Mouse (Mus musculus): ENCODE data around the gene Itln1. TPM values are rescaled to one million over a fixed set of nuclear protein-coding genes. Genes with fewer than 3 reads are reported as not detected.

Gene Itln1
- polyA plus RNA-seq, 1 experiment: 2,950 TPM

DNA sequence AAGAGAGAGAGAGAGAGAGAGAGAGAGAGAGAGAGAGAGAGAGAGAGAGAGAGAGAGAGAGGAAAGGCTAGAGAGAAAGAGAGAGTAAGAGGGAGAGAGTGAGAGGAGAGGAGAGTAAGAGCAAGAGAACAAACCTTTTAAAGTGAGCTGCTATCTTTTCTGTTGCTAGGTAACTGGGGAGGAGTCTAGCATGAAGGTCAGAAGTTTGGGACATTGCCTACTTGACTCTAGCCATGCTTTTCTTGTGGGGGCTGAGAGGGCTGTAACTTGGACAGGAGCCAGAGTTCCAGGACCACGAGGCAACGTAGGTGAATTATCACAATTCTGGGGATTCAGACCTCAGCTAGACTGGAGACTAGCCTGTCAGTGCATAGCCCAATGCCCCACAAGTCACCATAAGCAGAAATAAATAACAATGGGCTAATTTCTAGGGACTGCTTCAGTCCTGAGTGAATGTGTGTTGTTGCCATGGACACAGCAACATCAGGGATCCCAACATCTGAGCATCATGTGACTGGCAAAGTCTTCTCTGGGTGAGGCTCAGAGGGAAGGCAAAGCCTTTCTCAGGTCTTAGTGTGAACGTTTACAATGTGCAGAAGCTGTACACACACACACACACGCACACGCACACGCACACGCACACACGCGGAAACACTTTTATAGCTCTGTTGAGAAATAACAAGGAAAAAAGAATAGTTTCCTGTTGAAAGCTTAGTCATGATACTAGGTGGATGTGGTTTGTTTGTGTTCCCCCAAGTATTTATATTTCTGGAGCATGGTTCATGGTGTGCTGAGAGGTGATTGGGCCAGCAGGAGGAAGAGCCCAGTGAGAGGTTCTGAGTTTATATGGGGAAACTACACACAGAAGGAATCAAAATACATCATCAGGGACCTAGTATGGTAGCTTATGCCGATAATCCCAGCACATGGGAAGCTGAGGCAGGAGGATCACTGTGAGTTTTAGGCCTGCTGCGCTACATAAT is 18.6 kb upstream of the Itln1 start:
- H3K4me1 ChIP-seq (ENCODE audit: control insufficient read depth, insufficient read depth, insufficient read length, low read length): peaks cover 3% of the 10 kb centered on the region; the same call in 1 of the 2 replicates
- 72% methylated on average over 11 of the region's 11 CpGs for WGBS
- no peaks in the 10 kb centered on the region for H3K36me3 ChIP-seq (ENCODE audit: control insufficient read depth, insufficient read depth, low read length)
- no peaks in the 10 kb centered on the region for H3K27me3 ChIP-seq (ENCODE audit: control insufficient read depth, insufficient read depth, low read length)
- TF ChIP-seq POLR2A (IDR thresholded peaks at IDR 0.05; ENCODE audit: low read depth, low read length) (no peak), CTCF (IDR thresholded peaks at IDR 0.05; ENCODE audit: extremely low read depth, insufficient read length, insufficient replicate concordance, low read depth, low read length) (no peak)
- no peak overlapping the region for H3K27ac ChIP-seq (ENCODE audit: insufficient read depth, low read depth, low read length)
- no peak overlapping the region for H3K4me3 ChIP-seq (ENCODE audit: low read depth, low read length)

DNA sequence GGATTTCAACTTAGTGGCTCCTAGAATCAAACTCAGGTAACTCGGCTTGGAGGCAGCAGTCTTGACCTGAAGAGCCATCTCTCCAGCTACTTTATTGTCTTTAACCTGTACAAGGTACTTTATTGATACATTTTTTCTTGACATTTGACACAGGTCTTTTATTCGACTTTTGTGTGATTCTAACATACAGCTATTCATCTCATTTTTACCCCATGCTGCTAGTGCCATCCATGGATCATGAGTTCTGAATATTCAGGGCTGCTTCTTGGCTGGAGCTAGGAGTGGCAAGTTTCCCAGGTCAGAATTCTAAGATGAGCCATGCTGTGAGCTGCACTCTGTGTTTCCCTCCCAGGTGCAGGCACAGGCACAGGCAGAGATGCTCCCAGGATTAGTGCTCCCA is 17.1 kb upstream of the Itln1 start:
- Histone ChIP-seq H3K4me3 (ENCODE audit: low read depth, low read length) (no peak overlapping the region), H3K27me3 (ENCODE audit: control insufficient read depth, insufficient read depth, low read length) (no peaks in the 10 kb centered on the region), H3K27ac (ENCODE audit: insufficient read depth, low read depth, low read length) (no peak overlapping the region), H3K4me1 (ENCODE audit: control insufficient read depth, insufficient read depth, insufficient read length, low read length) (peaks cover 3% of the 10 kb centered on the region; the same call in 1 of the 2 replicates), H3K36me3 (ENCODE audit: control insufficient read depth, insufficient read depth, low read length) (no peaks in the 10 kb centered on the region)
- no peak for TF ChIP-seq CTCF (IDR thresholded peaks at IDR 0.05; ENCODE audit: extremely low read depth, insufficient read length, insufficient replicate concordance, low read depth, low read length)
- no peak for TF ChIP-seq POLR2A (IDR thresholded peaks at IDR 0.05; ENCODE audit: low read depth, low read length)
- WGBS: 85% methylated on average over 2 of the region's 2 CpGs

DNA sequence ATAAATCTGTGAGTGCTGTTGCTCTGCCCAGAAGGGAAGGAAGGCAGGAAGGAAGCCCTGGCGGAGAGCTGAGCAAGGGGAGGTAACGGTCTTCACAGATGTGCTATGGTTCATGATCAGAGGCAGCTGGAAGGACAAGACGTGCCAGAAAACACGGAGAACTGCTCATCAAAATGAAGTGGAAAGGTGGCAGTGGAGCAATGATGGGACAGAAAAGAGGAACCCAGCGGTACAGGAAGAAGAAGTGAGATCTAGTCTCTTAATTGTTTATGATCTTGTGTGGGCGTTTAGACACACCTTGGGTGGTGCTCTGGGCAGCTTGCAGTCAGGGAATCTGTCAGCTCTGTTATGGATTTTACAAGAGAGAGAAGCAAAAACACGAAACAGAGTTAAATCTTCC is 16.2 kb upstream of the Itln1 start:
- WGBS: 72% methylated on average over 7 of the region's 7 CpGs
- TF ChIP-seq CTCF (IDR thresholded peaks at IDR 0.05; ENCODE audit: extremely low read depth, insufficient read length, insufficient replicate concordance, low read depth, low read length) (no peak), POLR2A (IDR thresholded peaks at IDR 0.05; ENCODE audit: low read depth, low read length) (no peak)
- Histone ChIP-seq H3K27me3 (ENCODE audit: control insufficient read depth, insufficient read depth, low read length) (no peaks in the 10 kb centered on the region), H3K4me1 (ENCODE audit: control insufficient read depth, insufficient read depth, insufficient read length, low read length) (peaks cover 3% of the 10 kb centered on the region; the same call in 1 of the 2 replicates), H3K27ac (ENCODE audit: insufficient read depth, low read depth, low read length) (no peak overlapping the region), H3K36me3 (ENCODE audit: control insufficient read depth, insufficient read depth, low read length) (no peaks in the 10 kb centered on the region), H3K4me3 (ENCODE audit: low read depth, low read length) (no peak overlapping the region)

DNA sequence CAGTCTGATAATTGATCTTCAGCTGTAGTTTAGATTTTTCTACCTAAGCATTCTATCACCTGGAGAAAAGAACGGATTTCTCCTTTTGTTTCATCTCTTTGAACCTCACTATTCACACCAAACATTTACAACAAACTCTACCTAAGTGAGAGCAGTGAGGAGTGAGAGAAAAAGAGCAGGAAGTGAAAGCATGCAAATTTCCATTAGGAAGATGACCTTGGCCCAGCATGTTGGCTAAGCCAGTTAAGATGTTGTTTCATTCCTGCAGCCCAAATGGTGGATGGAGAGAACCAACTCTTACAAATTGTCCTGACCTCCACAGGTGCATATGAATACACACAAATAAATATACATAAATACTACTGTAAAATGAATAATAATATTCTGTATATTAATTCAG is 5.6 kb upstream of the Itln1 start:
- no peak overlapping the region for H3K4me3 ChIP-seq (ENCODE audit: low read depth, low read length)
- no peak overlapping the region for H3K27ac ChIP-seq (ENCODE audit: insufficient read depth, low read depth, low read length)
- 82% methylated on average over 1 of the region's 1 CpGs for WGBS
- no peaks in the 10 kb centered on the region for H3K36me3 ChIP-seq (ENCODE audit: control insufficient read depth, insufficient read depth, low read length)
- H3K4me1 ChIP-seq (ENCODE audit: control insufficient read depth, insufficient read depth, insufficient read length, low read length): no peaks in the 10 kb centered on the region; the same call in 1 of the 2 replicates
- no peak for TF ChIP-seq CTCF (IDR thresholded peaks at IDR 0.05; ENCODE audit: extremely low read depth, insufficient read length, insufficient replicate concordance, low read depth, low read length)
- no peak for TF ChIP-seq POLR2A (IDR thresholded peaks at IDR 0.05; ENCODE audit: low read depth, low read length)
- no peaks in the 10 kb centered on the region for H3K27me3 ChIP-seq (ENCODE audit: control insufficient read depth, insufficient read depth, low read length)

DNA sequence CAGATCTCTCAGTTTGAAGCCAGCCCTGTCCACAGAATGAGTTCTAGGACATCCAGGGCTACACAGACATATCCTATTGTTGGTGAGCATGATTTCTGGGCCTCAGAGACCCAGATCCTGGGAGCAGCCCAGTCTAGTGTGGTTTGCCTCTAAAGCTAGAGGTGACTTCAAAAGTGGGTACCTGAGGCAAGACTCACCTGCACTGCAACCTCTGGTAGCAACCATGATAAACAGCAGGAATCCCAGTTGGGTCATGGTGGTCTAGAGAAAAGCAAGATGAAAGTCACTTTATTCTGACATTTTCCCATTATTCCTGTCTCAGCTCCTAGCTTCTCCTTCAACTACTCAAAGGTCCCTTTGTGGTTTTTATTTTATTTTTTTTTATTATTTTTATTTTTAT is 537 bp downstream of the Itln1 start:
- TF ChIP-seq CTCF (IDR thresholded peaks at IDR 0.05; ENCODE audit: extremely low read depth, insufficient read length, insufficient replicate concordance, low read depth, low read length): no peak
- TF ChIP-seq POLR2A (IDR thresholded peaks at IDR 0.05; ENCODE audit: low read depth, low read length): no peak
- Histone ChIP-seq H3K4me1 (ENCODE audit: control insufficient read depth, insufficient read depth, insufficient read length, low read length) (no peaks in the 10 kb centered on the region; the same call in 1 of the 2 replicates), H3K4me3 (ENCODE audit: low read depth, low read length) (no peak overlapping the region)

DNA sequence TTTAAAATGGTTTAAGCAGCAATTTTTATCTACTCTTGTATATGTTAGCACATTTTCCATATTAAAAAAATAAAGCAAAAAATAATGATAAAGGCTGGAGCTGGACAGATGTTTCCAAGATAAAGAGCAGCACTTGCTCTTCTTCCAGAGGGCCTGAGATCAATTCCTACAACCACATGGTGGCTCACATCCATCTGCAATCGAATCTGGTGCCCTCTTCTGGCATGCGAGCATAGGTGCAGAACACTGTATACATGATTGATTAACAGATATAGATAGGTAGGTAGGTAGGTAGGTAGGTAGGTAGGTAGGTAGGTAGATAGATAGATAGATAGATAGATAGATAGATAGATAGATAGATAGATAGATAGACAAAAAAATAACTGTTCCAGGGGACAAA is 2.3 kb downstream of the Itln1 start:
- H3K27me3 ChIP-seq (ENCODE audit: control insufficient read depth, insufficient read depth, low read length): 0 out of 2 replicates have a peak, but pooled peaks cover 2% of the 10 kb centered on the region
- 50% methylated on average over 2 of the region's 2 CpGs for WGBS
- TF ChIP-seq CTCF (IDR thresholded peaks at IDR 0.05; ENCODE audit: extremely low read depth, insufficient read length, insufficient replicate concordance, low read depth, low read length) (peak; percentile 41; the same call in 1 of the 2 replicates), POLR2A (IDR thresholded peaks at IDR 0.05; ENCODE audit: low read depth, low read length) (no peak)
- no peaks in the 10 kb centered on the region; the same call in 1 of the 2 replicates for H3K4me1 ChIP-seq (ENCODE audit: control insufficient read depth, insufficient read depth, insufficient read length, low read length)
- no peaks in the 10 kb centered on the region for H3K36me3 ChIP-seq (ENCODE audit: control insufficient read depth, insufficient read depth, low read length)
- H3K4me3 ChIP-seq (ENCODE audit: low read depth, low read length): no peak overlapping the region
- no peak overlapping the region for H3K27ac ChIP-seq (ENCODE audit: insufficient read depth, low read depth, low read length)

More for the DNA sequence above, 537 bp downstream of the Itln1 start:
- no peak overlapping the region for H3K27ac ChIP-seq (ENCODE audit: insufficient read depth, low read depth, low read length)
- H3K36me3 ChIP-seq (ENCODE audit: control insufficient read depth, insufficient read depth, low read length): no peaks in the 10 kb centered on the region
- H3K27me3 ChIP-seq (ENCODE audit: control insufficient read depth, insufficient read depth, low read length): 0 out of 2 replicates have a peak, but pooled peaks cover 2% of the 10 kb centered on the region

DNA sequence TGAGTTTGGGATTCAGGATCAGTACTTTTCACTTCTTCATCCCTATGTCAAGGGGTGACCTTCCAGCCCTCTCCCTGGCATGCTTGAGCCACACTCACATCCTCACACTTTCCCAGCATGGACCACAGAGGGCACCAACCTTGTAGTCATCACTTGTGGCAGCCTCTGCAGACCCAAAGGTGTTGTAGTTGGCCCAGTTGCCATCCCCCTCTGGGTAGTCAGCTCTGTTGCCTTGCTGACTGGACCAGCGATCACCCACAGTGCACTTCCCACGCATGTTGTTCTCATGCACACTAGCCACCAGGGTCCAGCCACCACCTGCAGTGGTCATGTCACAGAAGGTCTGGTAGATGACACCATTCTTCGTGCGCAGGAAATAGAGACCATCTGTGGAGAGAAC is 3.7 kb downstream of the Itln1 start:
- 0 out of 2 replicates have a peak, but pooled peaks cover 2% of the 10 kb centered on the region for H3K27me3 ChIP-seq (ENCODE audit: control insufficient read depth, insufficient read depth, low read length)
- 94% methylated on average over 4 of the region's 4 CpGs for WGBS

More for the DNA sequence above, 3.7 kb downstream of the Itln1 start:
- no peaks in the 10 kb centered on the region for H3K36me3 ChIP-seq (ENCODE audit: control insufficient read depth, insufficient read depth, low read length)
- no peak overlapping the region for H3K27ac ChIP-seq (ENCODE audit: insufficient read depth, low read depth, low read length)
- TF ChIP-seq CTCF (IDR thresholded peaks at IDR 0.05; ENCODE audit: extremely low read depth, insufficient read length, insufficient replicate concordance, low read depth, low read length) (no peak), POLR2A (IDR thresholded peaks at IDR 0.05; ENCODE audit: low read depth, low read length) (no peak)
- H3K4me1 ChIP-seq (ENCODE audit: control insufficient read depth, insufficient read depth, insufficient read length, low read length): peaks cover under 1% of the 10 kb centered on the region; the same call in 1 of the 2 replicates
- no peak overlapping the region for H3K4me3 ChIP-seq (ENCODE audit: low read depth, low read length)
